Mouse (Mus musculus): ENCODE results near the gene 6330403K07Rik.

6330403K07Rik gene

DNA sequence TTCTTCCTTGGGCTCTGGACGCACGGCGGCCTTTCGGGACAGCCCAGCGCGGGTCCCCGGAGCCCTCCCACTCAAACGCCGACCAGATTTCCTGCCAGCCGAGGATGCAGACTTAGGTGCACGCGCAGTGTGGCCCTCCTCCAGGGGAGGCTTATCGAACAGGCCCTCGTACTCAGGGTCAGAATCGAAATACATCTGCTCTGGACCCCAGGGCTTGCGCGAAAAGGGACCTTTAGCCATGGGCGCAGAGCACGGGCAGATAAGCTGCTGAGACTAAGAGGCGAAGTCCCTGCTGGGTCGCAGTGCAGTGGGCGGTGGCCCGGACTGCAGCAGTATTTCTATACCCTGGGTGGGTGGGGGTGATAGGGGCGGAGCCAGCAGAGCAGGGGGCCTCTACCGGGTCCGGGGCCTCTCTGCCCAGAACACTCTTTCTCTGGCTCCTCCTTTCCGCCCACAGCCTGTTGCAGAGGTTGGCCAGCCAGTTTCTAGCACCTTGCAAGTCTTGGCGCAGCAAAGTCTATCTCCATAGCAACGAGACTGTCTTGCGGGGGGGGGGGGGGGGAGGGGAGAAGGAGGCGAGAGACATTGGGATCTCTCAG is at the start of gene 6330403K07Rik:
Gene 6330403K07Rik (minus strand): TSS at position 351 of the 599 bp plus-strand sequence.
- DNase-seq (ENCODE audit: low spot score), result peak; percentile 41

DNA sequence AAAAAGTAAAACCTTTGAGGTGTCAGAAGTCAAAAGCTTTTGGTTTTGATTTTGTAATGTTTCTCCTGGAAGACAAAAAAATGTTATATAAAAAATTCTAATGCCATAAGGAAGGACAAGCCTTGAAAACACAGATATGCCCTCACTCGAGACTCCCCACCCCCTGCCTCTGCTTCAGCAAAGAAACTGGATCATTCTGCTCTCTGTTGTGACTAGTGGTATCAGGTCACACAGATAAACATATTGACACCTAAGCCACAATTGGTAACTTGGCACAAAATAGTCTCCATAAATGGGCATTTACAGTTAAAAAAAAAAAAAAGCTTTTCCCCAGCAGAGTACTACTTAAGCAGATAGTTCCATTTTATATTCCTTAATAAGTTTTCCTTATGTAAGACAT is 43.0 kb upstream of the 6330403K07Rik start:
- DNase-seq (ENCODE audit: low spot score), result no peak

DNA sequence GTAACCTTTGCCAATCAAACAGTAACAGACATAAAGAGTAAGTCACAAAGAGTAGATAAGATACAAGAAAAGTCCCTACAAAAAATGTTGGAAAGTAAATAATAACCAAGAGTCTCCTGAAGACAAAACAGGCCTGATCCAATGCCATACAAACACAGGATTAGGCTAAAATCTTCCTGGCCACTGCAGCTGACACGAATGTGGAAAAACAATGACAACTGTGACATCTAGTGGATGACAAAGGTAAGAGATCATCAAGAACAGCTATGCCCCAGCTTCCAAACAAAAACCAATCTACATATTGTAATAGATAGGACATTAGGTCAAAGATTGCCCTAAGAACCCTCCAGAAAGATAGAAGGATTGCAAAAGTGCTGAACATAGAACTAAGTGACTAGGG is 19.2 kb upstream of the 6330403K07Rik start:
- peak; percentile 56 for DNase-seq (ENCODE audit: low spot score)

DNA sequence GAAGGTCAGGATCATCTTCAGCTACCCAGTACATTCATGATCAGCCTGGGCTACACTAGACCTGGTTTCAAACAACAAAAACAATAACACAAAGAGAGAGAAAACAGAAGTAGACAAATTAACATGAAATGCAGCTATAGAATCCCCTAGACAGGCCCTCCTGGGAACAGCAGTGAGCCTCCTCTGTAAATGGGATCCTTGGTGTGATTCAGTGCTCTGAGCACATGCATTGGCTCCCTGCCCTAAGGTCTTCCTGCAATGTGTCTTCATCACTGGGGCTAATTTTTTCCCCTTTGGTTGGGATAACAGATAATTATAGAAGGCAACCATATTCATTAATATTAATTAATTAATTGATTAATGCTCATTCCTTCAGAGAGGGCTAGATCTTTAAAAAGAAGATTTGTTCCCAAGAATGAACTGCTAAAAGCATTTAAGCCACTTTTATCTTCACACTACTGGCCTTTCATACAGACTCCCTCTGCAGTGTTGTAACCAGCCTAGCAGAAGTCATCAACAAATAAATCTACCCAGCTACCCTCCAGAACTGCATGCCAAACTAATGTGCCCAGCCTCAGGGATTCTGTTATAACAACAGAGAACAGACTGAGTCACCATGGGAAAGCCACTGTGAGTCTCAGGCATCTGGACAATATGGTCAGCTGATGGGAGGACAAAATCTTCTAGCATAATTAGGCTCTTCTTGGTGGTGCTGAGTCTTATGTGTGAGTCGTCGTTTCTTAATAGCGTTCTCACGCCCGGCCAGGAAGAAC is 6.4 kb upstream of the 6330403K07Rik start:
- DNase-seq (ENCODE audit: low spot score), result no peak

DNA sequence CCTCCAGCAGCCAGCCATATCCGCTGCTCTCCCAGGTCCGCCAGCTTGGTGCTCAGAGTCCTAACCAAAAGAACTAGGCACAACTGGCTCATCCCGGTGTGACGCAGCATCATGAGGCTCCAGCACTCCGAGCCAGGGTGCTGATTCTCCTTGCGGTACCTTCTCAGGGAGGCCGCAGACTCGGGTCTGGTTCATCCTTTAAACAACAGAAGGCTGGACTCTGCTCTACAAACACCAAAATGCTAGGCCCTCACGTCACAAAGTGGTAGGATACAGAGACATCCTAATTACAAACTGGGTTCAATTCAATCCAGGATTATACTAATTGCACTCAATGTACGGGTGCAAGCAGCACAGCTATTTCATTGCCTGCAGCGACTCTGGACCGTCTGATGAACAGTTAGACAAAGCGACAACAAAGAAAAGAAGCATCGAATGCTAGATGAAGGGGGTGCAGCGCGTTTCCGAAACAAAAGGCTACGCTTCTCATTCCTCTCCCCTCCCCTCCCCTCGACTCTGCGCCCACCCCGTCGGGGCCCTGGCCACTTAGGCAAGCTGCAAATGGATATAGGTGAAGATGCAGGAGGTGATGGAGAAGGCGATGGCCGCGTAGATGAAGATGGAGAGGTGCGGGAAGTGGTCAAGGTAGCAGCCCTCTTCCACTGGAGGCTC is 686 bp downstream of the 6330403K07Rik start:
- no peak for DNase-seq (ENCODE audit: low spot score)

DNA sequence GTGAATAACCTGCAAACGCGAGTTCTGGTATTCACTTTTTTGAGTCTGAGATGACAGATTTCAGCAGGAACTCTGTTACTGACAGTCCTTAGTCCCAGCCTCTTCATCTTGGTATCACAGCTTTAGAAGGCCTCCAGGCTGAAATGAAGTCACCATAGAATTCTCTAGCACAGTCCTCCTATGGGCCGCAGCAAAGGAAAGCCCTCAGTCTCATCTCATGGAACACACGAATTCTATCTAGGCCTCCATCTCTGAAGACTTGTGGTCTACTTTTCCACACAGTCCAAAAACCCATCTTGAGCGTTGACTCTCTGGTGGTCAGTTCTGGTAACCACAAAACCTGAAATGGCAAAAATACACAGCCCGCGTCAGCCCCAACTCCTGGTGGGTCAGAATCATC is 1.2 kb downstream of the 6330403K07Rik start:
- DNase-seq (ENCODE audit: low spot score), result no peak

DNA sequence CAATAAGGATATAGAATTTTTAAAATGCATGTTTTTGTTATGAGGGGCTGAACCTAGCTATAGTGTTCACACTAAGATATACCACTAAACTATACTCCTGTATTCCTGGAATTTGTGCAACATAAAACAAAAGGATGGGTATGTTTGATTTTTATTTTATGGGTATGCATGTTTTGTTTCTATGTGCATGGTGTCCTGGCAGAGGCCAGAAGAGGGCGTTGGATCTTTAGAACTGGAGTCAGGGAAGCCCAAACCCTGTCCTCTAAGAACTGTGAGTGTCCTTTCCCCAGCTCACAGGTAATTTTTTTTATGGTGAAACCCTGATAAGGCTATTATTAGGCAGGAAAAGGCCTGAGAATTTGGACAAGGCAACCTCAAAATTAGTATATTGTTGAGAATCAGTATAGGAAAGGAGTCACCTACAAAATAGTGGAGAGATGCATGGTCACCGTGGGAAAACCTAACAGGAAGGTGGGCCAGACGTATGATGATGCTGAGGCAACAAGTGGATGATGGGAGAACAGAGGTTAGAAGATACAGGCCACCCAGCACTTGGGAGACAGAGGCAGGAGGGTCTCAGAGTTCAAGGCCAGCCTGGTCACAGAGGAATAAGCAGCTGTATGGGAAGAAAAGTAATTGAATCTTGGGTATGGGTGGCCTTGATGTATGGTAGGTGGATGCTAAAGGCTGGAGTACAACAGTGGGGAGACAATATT is 3.8 kb downstream of the 6330403K07Rik start:
- DNase-seq (ENCODE audit: low spot score), result no peak

DNA sequence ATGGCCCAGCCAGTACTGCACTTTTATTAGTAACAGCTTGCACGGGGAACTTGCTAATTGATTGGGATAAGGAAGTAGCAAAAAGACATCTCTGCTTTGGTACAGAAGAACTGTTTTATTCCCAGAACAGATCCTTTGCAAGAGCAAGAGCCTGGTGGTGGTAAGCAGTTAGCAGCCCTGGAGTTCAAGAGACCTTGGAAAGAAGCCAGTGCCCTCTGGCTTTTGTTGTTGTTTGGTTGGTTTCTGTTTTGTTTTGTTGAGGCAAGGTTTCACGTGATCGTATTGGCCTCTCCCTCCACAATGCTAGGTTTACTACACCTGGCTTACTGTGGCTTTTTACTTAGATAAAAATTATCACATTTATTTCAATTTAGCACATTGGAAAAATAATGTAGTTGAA is 5.0 kb downstream of the 6330403K07Rik start:
- peak; percentile 39 for DNase-seq (ENCODE audit: low spot score)

DNA sequence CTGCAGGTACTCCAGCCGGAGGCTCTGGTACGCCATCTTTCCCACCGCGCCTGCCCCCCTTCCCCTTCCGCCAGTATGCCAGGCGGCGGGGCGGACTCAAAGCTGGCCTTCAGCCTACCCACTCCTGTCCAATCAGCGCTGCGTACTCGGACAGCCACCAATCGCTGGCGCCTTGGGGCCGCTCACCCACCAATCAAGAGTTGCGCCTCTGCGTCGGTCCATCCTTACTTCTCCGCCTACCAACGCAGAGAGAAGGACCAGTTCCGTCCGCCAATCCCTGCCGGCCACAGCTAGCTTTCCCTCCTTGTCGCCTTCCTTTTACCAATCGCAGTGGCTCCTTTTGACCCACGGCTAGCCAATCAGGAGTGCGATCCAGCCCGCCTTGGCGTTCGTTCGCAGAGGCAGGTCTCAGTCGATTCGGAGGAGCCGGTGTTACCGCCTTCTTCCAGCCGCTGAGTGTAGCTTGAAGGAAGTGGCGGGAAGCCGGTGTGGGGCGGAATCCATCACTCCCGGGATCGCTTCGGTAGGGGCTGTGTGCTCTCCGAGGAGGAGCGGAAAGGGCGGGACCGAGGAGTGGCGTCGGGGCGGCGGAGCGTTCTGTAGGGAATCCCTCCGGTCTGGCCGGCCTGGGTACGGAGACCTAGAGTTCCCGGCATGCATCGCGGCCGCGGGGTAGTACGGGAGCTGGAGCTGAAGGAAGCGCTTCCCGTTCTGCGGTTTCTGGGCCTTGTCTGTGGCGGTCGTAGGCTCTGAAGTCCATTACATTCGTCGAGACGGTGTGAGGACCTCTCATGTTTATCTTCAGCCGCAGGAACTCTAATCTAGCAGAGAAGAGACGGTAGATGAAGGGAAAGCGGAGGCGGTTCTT is 13.9 kb downstream of the 6330403K07Rik start, which contains the start of the genes Mis12 and Derl2:
Gene Mis12 (plus strand): TSS at position 411 of the 868 bp plus-strand sequence.
Gene Derl2 (minus strand): TSS at position 641 of the 868 bp plus-strand sequence.
- peak; percentile 98 for DNase-seq (ENCODE audit: low spot score)

DNA sequence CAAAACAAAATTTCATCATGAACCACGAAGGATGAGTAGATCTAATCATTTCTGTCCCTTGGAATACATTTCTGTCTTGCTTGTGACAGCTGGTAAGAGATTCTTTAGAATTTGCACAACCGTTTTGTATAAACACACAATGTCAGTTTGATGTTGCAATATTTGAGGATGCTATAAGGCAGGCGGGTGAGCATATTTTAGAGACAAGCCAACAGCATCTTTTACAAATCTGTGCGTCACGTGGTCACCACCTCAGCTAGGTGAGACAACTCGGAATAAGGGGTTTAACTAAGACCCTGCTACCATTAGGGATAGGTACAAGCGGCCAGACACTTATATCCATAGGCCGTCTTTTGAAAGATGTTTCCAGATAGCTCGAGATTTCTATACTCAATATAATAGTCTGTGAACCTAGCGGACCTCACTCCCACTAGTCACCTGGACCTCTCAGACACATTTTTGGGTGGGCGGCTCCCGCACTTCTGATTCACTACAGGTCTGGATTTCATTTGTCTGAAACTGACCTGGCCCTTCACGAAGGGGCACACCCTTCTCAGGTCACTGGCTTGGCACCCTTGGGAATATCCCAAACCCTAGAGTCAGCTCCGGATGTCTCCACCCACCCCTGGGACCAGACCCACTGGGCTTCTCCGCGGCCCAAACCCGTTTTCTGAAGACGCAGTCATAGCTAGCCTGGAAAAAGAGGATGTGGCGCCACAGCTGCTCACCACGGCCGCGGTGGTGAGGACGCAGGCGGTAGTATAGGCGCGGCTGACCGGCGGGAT is 14.7 kb downstream of the 6330403K07Rik start:
- no peak for DNase-seq (ENCODE audit: low spot score)

DNA sequence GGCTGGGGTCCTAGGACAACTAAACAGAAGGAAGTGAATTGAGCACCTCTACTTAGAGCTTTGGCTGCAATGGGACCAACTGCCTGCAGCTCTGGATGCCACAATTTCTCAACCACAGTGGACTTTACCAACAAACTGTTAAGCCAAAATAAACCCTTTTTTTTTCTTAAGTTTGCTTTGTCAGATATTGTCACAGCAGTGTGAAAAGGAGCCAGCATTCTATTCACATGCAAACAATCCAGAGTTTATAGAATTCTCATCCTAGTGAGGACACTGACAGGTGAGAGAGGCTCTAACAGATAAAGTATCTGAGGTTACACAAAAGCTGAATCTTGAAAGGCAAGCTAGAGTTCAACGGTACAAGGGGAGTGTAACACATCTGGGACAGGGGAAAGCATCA is 16.3 kb downstream of the 6330403K07Rik start:
- no peak for DNase-seq (ENCODE audit: low spot score)

DNA sequence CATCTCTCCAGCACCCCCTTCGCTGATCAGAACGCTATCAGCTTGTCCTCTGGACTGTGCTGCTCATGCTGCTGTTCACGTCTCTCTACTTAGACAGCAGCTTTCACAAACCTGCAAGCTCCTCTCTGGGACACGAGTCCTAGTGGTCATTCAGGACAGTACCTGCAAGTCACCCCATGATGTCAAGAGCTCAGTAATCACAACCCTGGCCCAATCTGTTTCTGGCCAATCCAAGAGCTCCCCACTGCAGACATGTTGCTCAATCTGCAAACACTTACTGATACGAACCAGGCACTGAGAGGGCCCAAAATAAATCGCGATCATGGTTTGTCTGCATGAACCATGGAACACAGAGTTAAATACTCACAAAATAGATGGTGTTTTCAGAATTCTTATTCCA is 20.6 kb downstream of the 6330403K07Rik start:
- no peak for DNase-seq (ENCODE audit: low spot score)

DNA sequence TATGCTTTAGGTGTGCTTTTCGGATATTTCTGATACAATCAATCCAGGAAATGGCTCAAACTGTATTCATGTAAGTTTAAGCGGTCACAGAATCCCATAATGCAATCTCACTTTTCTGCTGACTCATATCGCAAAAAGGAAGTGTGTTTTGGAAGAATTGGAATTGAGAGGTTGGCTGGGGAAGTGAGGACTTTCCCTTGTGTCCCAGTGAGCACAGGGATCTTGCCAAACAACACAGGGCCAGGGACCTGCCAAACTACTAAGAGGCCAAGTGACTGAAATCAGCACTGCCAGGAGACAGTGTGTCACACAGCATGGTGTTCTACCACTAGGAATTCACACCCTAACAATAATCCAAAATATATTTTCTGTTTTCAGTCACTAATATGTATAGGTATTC is 25.0 kb downstream of the 6330403K07Rik start:
- no peak for DNase-seq (ENCODE audit: low spot score)

DNA sequence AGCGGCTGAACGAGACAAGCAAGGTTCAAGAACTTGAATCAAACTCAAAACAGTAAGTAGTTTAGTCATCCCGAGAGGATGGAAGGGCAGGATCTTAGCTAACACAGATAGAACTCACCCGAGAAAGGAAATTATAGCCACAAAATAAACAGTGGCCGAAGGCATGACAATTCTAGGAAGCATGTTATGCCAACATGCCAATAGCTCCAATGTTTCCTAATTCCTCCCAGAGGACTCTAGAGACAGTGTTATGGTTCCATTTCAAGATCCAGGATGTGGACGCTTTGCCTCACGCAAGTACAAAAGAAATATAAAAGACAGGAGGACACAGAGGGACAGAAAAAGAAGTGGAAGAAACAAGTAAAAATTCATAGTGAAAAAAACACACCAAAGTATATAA is 25.5 kb downstream of the 6330403K07Rik start:
- DNase-seq (ENCODE audit: low spot score), result no peak

DNA sequence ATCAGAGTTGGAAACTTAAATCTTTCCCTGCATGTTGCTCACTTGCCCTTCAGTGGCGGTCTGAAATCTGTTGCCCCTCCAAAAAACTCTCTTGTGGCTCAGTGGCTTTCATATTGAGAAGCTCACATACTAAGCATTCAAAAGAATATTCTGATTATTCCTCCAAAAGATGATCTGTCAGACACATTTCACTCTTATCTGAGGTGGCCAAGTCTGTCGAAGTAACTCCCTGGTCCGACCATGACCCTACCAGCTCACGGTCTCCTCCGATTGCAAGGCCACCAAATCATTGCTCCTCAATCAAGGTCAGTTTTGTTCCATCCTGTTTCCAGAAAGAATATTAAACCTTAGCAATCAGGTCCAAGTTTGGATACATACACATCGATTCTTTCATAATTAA is 26.3 kb downstream of the 6330403K07Rik start:
- DNase-seq (ENCODE audit: low spot score), result no peak

DNA sequence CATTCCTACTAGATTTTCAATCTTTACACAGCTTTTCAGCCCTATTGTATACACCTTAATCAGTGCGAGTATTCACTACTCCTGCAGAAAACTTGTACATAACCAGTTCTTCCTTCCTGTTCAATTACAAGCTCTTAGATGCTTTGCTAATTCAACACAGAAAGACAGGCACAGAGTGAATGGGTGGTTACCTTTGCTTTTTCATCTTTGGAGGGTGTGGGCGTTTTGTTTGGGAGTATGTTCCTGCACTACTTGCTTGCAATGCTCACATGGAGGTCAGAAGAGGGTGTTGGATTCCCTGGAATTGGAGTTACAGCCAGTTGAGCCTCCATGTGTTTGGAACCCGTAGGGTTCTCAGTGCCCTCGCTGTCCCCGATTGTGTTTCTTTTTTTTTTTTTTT is 28.3 kb downstream of the 6330403K07Rik start:
- no peak for DNase-seq (ENCODE audit: low spot score)

DNA sequence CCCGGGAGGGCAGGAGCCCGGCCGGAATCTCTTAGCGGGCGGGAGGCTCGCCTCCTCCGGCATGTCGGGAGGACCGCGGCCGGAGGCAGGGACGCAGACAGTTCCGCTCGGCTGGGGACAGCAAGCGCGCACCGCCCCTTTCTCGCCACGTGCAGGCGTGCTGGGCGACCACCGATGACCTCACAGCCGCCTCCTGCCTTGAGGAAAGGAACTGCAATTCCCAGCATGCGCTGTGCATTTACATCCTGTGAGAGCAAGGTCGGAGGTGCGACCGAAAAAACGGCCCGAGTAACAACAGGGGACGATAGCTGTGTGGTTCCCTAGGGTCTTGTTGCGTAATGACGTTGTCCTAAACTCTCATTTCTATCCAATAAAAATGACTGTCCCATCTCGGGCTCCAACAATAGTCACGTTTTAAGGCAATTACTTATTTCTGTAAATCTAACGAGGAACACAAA is 29.0 kb downstream of the 6330403K07Rik start, which contains the start of gene Dhx33:
Gene Dhx33 (minus strand): TSS at position 122 of the 458 bp plus-strand sequence.
- DNase-seq (ENCODE audit: low spot score), result peak; percentile 97

DNA sequence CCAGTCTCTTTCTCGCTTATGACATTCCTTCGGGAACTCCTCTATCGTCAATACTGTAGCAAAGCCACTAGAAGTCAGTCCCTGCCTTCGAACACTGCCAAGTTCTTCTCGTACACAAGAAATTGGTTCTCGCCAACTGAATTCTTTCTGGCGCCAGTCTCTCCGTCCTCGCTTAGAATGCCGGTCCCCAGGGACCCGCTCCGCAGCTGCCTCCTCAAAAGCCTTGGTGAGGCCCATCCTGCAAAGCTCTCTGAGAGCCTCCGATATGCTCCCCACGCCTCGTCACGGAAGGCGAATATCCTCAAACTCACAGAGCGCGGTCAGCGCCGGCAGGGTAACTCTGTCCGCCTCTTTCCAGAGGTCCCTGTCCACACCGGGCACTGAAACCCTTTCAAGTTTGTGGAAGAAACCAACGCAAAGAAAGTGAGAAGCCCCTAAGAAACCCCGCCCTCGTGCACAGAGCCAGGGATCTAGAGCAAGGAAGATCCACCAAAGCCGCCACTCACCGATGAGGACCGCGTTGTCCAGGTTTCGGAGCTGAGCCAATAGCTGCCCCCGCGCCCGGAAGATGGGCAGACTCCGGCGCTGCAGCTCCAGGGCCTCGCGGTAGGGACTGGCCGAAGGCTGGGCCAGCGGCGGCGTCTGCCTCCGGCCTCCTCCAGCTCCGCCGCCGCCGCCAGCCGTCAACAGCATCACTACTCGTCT is 29.6 kb downstream of the 6330403K07Rik start:
- DNase-seq (ENCODE audit: low spot score), result peak; percentile 74

DNA sequence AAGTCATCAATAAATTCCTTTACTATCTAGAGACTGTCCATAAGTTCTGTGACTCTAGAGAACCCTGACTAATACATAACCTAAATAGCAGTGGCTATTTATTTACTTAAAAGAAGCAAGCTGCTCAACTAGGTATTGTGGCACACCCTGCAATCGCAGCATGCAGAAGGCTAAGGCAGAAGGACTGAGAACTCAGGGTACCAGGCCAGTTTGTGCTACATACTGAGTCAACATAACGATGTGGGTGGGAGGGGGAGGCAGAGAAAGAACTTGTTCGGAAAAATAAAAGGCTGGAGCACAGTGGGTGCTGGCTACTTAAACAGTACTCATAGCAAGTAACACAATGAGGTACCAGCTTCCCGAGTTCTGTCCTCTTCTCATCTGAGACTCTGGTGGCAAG is 32.1 kb downstream of the 6330403K07Rik start:
- no peak for DNase-seq (ENCODE audit: low spot score)
